ENCODE assay signal across 9 mouse cellular contexts in the genomic region with DNA sequence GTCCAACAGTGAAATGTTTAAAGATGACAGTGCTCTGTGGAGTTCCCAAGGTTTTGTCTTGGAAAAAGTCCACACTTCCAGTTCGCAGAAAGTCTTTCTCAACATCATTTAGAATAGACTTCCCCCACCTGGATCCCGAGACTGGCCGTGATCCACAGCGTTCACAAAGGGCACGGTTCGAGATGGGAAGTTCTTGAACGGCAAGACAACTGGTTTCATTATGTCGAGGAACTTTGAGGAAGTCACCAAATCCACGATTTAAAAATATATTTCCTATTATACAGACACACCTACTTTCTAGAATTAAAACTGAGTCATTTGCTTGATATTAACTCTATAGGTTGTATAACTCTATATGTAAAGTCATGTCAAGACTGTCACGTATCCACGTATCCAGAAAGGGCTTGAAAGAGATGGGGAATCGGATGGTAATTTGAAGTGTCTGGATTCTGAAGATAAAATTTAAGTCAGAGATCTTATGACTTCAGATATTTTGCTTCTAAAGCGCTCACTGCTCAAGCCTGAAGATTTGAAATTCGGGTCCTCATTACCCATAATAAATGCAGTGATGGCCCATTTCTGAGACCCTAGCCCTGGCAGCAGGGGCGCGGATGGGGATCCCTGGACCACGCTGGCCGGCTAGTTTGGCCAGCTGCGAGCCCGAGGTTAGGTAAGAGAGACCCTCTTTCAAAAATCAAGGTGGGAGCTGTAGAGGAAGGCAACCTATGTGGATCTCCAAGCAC. TPM values are rescaled to one million over a fixed set of nuclear protein-coding genes. Genes with fewer than 3 reads are reported as not detected.
DNase-seq lines count a peak whose midpoint lies in the region; ATAC-seq and TF ChIP-seq lines count a peak whose summit lies in the region.
"Had no signal": no experiment of that assay in that cellular context is flagged by ENCODE, and none has a peak within 500 bp of the region (broad histone marks: within the 10 kb centered on the region; RNA-seq: fewer than 3 reads in every experiment).

No protein-coding gene starts in this region.

- H3K4me3 ChIP-seq in forebrain, embryonic 12.5 days (replicated peaks), result peak overlapping the region; percentile 44
- peak overlapping the region; percentile 52 for H3K4me3 ChIP-seq in limb, embryonic 12.5 days (replicated peaks)
- H3K4me3 ChIP-seq in small intestine, adult 2 months (ENCODE audit: low read depth, low read length), result peak overlapping the region; percentile 57

- no peaks in the 10 kb centered on the region for H3K36me3 ChIP-seq in forebrain, embryonic 12.5 days (replicated peaks)
- no peaks in the 10 kb centered on the region for H3K36me3 ChIP-seq in limb, embryonic 12.5 days
- no peaks in the 10 kb centered on the region for H3K36me3 ChIP-seq in small intestine, adult 2 months (ENCODE audit: control insufficient read depth, insufficient read depth, low read length)

- H3K27me3 ChIP-seq in forebrain, embryonic 12.5 days, result no peaks in the 10 kb centered on the region
- peaks cover 11% of the 10 kb centered on the region; the same call in 1 of the 2 replicates for H3K27me3 ChIP-seq in limb, embryonic 12.5 days
- no peaks in the 10 kb centered on the region for H3K27me3 ChIP-seq in small intestine, adult 2 months (ENCODE audit: control insufficient read depth, insufficient read depth, low read length)

- no peak for TF ChIP-seq CTCF in small intestine, adult 2 months (IDR thresholded peaks at IDR 0.05; ENCODE audit: extremely low read depth, insufficient read length, insufficient replicate concordance, low read depth, low read length)

- peak overlapping the region; percentile 50; the same call in 1 of the 2 replicates for H3K9ac ChIP-seq in forebrain, embryonic 12.5 days
- H3K9ac ChIP-seq in limb, embryonic 12.5 days (replicated peaks), result no peak overlapping the region; the same call in 1 of the 2 replicates

- H3K9me3 ChIP-seq in forebrain, embryonic 12.5 days, result no peaks in the 10 kb centered on the region
- no peaks in the 10 kb centered on the region for H3K9me3 ChIP-seq in limb, embryonic 12.5 days

- no peak for ATAC-seq in forebrain, embryonic 12.5 days (ENCODE audit: low FRiP score)
- ATAC-seq in limb, embryonic 12.5 days (ENCODE audit: insufficient number of reproducible peaks, insufficient read depth, low FRiP score, low TSS enrichment, low read depth), result no peak
- no peak for ATAC-seq in monocyte, adult 5-6 weeks (replicated peaks; ENCODE audit: insufficient number of reproducible peaks, low FRiP score, low TSS enrichment, poor library complexity, severe bottlenecking)
- ATAC-seq in megakaryocyte-erythroid progenitor cell, adult 5-6 weeks (replicated peaks; ENCODE audit: low FRiP score, low TSS enrichment, poor library complexity, severe bottlenecking), result no peak

- peak overlapping the region; percentile 68 for H3K4me2 ChIP-seq in forebrain, embryonic 12.5 days
- peak overlapping the region; percentile 87 for H3K4me2 ChIP-seq in limb, embryonic 12.5 days

- TF ChIP-seq POLR2A in small intestine, adult 2 months (IDR thresholded peaks at IDR 0.05; ENCODE audit: low read depth, low read length), result no peak

- WGBS in forebrain, embryonic 12.5 days, result 55% methylated on average over 20 of the region's 20 CpGs
- WGBS in limb, embryonic 12.5 days, result 60% methylated on average over 20 of the region's 20 CpGs
- WGBS in small intestine, adult 2 months, result 57% methylated on average over 20 of the region's 20 CpGs

- peak; percentile 5 for DNase-seq in retina, postnatal 1 day
- no peak for DNase-seq in retina, embryonic 14.5 days (ENCODE audit: low spot score)
- no peak for DNase-seq in right cerebral cortex, postnatal 14 days

- H3K27ac ChIP-seq in forebrain, embryonic 12.5 days, result no peak overlapping the region
- H3K27ac ChIP-seq in limb, embryonic 12.5 days, result no peak overlapping the region
- H3K27ac ChIP-seq in small intestine, adult 2 months (ENCODE audit: insufficient read depth, low read depth, low read length), result peak overlapping the region; percentile 85

- H3K4me1 ChIP-seq in forebrain, embryonic 12.5 days, result peaks cover 20% of the 10 kb centered on the region
- H3K4me1 ChIP-seq in limb, embryonic 12.5 days (replicated peaks), result peaks cover 9% of the 10 kb centered on the region; the same call in 1 of the 2 replicates
- H3K4me1 ChIP-seq in small intestine, adult 2 months (ENCODE audit: control insufficient read depth, insufficient read depth, insufficient read length, low read length), result peaks cover 6% of the 10 kb centered on the region

RNA-seq across cellular contexts. Expression of gene Plgrkt, which starts 0.8 kb away (rescaled TPM):
- polyA plus RNA-seq in forebrain, embryonic 12.5 days (2016; fragmentation: Nextera tagmentation; extraction: Ambion mirVana), result 75.9 and 80.5 TPM in 2 replicates
- polyA plus RNA-seq in limb, embryonic 12.5 days (2016; fragmentation: Nextera tagmentation; extraction: Ambion mirVana), result 50.2 and 51.5 TPM in 2 replicates
- 12.1 and 25.6 TPM in 2 replicates for polyA plus RNA-seq in small intestine, adult 2 months (2012; rRNA removed)
- 110 to 162 TPM (median 162 TPM) in 3 replicates for total RNA-seq in monocyte, adult 5-6 weeks (2017)
- total RNA-seq in megakaryocyte-erythroid progenitor cell, adult 5-6 weeks (2014; fragmentation: Nextera tagmentation), result 93.6 and 136 TPM in 2 replicates
- total RNA-seq in megakaryocyte-erythroid progenitor cell, adult 5-6 weeks (2017), result 85.1 and 96.4 TPM in 2 replicates

RNA-seq across cellular contexts. Expression of gene Cd274, which starts 0.9 kb away (rescaled TPM):
- 0.36 and 0.82 TPM in 2 replicates for polyA plus RNA-seq in forebrain, embryonic 12.5 days (2016; fragmentation: Nextera tagmentation; extraction: Ambion mirVana)
- 0.13 and 0.21 TPM in 2 replicates for polyA plus RNA-seq in limb, embryonic 12.5 days (2016; fragmentation: Nextera tagmentation; extraction: Ambion mirVana)
- polyA plus RNA-seq in small intestine, adult 2 months (2012; rRNA removed), result 0.86 and 3.7 TPM in 2 replicates
- total RNA-seq in monocyte, adult 5-6 weeks (2017), result 80.1 to 92.8 TPM (median 86.9 TPM) in 3 replicates
- total RNA-seq in megakaryocyte-erythroid progenitor cell, adult 5-6 weeks (2014; fragmentation: Nextera tagmentation), result 1.3 and 1.9 TPM in 2 replicates
- total RNA-seq in megakaryocyte-erythroid progenitor cell, adult 5-6 weeks (2017), result 3.1 and 4.7 TPM in 2 replicates

RNA-seq across cellular contexts. Expression of gene Rln1, which starts 31.9 kb away (rescaled TPM):
- polyA plus RNA-seq in forebrain, embryonic 12.5 days (2016; fragmentation: Nextera tagmentation; extraction: Ambion mirVana), result 1.00 and 1.4 TPM in 2 replicates
- polyA plus RNA-seq in limb, embryonic 12.5 days (2016; fragmentation: Nextera tagmentation; extraction: Ambion mirVana), result 0.30 and 0.60 TPM in 2 replicates
- not detected in 2 replicates for polyA plus RNA-seq in small intestine, adult 2 months (2012; rRNA removed)
- 0.29 TPM in 1 of 3 replicates, not detected in the others for total RNA-seq in monocyte, adult 5-6 weeks (2017)
- not detected in 2 replicates for total RNA-seq in megakaryocyte-erythroid progenitor cell, adult 5-6 weeks (2014; fragmentation: Nextera tagmentation)
- total RNA-seq in megakaryocyte-erythroid progenitor cell, adult 5-6 weeks (2017), result not detected in 2 replicates
- total RNA-seq: common myeloid progenitor, adult 5-6 weeks had no signal

RNA-seq across cellular contexts. Expression of gene Insl6, which starts 41.2 kb away (rescaled TPM):
- 5.3 TPM in 2 replicates for polyA plus RNA-seq in forebrain, embryonic 12.5 days (2016; fragmentation: Nextera tagmentation; extraction: Ambion mirVana)
- 7.3 and 7.8 TPM in 2 replicates for polyA plus RNA-seq in limb, embryonic 12.5 days (2016; fragmentation: Nextera tagmentation; extraction: Ambion mirVana)
- polyA plus RNA-seq in small intestine, adult 2 months (2012; rRNA removed), result 6.8 and 7.1 TPM in 2 replicates
- total RNA-seq in monocyte, adult 5-6 weeks (2017), result 10.8 to 13.7 TPM (median 11.6 TPM) in 3 replicates
- 1.9 TPM in 1 of 2 replicates, not detected in the other for total RNA-seq in megakaryocyte-erythroid progenitor cell, adult 5-6 weeks (2014; fragmentation: Nextera tagmentation)
- 2.1 TPM in 1 of 2 replicates, not detected in the other for total RNA-seq in megakaryocyte-erythroid progenitor cell, adult 5-6 weeks (2017)

RNA-seq across cellular contexts. Expression of gene Pdcd1lg2, which starts 44.3 kb away (rescaled TPM):
- polyA plus RNA-seq in forebrain, embryonic 12.5 days (2016; fragmentation: Nextera tagmentation; extraction: Ambion mirVana), result 0.14 TPM in 1 of 2 replicates, not detected in the other
- not detected in 2 replicates for polyA plus RNA-seq in limb, embryonic 12.5 days (2016; fragmentation: Nextera tagmentation; extraction: Ambion mirVana)
- polyA plus RNA-seq in small intestine, adult 2 months (2012; rRNA removed), result 0.33 and 0.47 TPM in 2 replicates
- 3.8 to 7.9 TPM (median 6.5 TPM) in 3 replicates for total RNA-seq in monocyte, adult 5-6 weeks (2017)
- total RNA-seq in megakaryocyte-erythroid progenitor cell, adult 5-6 weeks (2014; fragmentation: Nextera tagmentation), result 0.42 TPM in 1 of 2 replicates, not detected in the other
- total RNA-seq in megakaryocyte-erythroid progenitor cell, adult 5-6 weeks (2017), result not detected in 2 replicates
